Mouse (Mus musculus): ENCODE results near the gene Syn3. TPM values are rescaled to one million over a fixed set of nuclear protein-coding genes. Genes with fewer than 3 reads are reported as not detected.

The Syn3 gene
- 0.66 and 1.2 TPM in 2 replicates for polyA plus RNA-seq (2012; rRNA removed; ENCODE audit: low replicate concordance)

DNA sequence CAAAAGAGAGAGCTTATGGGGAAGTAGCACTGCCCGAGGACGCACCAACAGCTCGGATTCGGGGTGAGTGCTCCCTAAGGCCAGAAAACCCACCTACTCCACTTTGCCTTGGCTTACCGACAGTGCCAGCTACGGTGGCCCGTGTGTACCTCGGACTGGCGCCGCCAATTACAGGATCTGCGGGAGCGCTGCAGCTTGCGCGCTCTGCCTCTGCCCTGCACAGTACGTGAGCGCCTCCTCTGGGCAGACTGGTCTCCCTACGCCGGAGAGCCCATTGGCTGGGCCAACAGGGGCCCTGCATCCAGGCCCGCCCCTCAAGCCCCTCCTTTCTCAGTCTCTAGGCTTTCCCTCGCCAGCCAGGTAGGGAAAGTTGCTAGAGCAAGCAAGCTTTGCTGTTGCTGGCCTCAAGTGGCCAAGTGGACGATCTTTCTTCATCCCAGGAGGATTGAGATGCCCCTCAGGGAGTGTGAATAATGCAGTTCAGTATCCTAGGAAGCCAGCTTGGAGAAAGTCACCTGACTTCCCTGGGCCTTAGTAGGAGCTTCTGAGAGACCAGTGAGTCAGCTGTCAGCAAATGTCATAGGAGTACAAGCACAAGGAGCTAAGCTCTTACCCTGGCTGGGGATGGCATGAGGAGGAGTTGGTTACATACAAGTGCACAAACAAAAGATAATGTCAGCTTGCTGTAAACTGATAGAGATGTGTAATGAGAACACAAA, at the start of gene Syn3:
TSS of gene Syn3 (minus strand) at position 224 of the 719 bp plus-strand sequence.

GRCm38 (mm10) chr10:86300293-86301116, 198.2 kb downstream of the Syn3 start, which contains the start of gene Timp3:
Timp3 (plus strand) TSS chr10:86300372.

DNA sequence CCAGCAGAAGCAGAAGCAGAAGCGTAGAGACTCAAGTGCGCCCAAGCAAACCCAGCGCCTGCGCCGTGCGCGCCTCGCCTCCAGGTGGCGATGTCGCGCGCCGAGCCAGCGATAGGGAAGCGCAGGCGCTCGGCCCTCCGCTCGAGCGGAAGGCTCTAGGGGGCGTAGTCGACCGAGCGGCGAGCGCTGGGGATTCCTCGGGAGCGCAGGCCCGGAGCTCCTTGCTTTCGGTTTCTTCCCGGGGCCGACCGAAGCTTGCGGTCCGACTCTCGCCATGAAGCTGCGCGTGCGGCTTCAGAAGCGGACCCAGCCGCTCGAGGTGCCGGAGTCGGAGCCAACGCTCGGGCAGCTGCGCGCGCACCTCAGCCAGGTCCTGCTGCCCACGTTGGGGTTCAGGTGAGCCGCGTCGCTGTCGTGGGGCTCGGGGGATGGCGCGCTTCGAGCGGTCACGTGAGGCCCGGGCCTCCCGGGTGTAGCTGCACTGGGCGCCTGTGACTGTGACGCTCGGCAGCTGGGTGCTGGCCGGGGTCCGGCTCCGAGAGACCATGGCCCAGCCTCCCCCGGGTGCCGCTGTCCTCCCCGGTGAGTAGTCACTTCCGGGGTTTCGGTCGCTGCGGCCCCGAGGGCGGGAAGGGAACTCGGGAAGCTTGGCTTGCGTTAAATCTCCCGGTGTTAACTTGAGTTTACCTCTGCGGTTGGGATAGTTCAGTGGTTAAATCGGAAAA, 476.8 kb downstream of the Syn3 start, which contains the start of gene Fbxo7:
TSS of gene Fbxo7 (plus strand) at position 224 of the 725 bp plus-strand sequence.

GRCm38 (mm10) chr10:86011781-86012180, 486.9 kb downstream of the Syn3 start, which contains the start of gene Bpifc:
Bpifc (minus strand) TSS chr10:86011895.

Other genes with a start within 250 kb of the Syn3 start
- gene Timp3, start 198.5 kb downstream of the Syn3 start, polyA plus RNA-seq (2012; rRNA removed; ENCODE audit: low replicate concordance): 118 and 169 TPM in 2 replicates
- 44.0 and 78.2 TPM in 2 replicates for gene Hsp90b1, start 206.6 kb upstream of the Syn3 start, polyA plus RNA-seq (2012; rRNA removed; ENCODE audit: low replicate concordance)
- gene Ttc41, start 206.9 kb upstream of the Syn3 start, polyA plus RNA-seq (2012; rRNA removed; ENCODE audit: low replicate concordance): 0.77 and 1.2 TPM in 2 replicates